In the genomic region with DNA sequence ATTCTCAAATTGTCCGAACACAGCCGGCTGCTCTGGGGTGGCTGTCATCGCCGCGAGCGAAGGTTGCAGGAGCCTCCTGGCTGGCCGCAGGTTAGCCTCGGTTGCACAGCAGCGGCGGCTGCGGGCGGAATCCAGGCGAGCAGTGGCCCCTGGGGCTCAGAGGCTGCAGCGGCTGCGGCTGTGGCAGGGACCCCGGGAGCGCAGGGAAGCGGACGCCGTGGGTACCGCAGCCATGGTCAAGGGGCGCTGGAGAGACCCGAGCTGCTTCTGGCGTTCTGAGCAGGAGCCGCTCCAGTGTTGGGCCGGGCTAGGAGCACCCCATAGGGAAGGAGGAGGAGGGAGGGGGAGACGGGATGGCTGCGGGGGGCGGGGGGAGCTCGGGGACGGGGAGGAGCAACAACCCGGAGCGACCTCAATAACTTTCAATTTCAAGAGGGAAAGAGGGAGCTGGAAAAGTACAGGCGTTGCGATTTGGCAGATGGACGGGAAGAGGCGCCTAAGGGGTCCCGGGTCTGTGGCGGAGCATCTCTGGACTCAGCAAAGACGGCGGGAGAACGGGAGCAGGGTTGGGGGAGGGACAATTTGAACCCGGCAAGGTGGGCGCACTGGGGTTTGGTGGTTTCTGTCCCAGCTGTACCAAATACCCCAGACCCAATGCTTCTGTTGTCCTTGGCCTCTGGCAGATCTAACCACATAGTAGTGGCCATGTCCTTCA, we compare ENCODE assay signal across 8 mouse cellular contexts. TPM values are rescaled to one million over a fixed set of nuclear protein-coding genes. Genes with fewer than 3 reads are reported as not detected.
DNase-seq lines count a peak whose midpoint lies in the region; ATAC-seq and TF ChIP-seq lines count a peak whose summit lies in the region.

A gene (minus strand): TSS at position 322 of the 715 bp plus-strand sequence.

- no peaks in the 10 kb centered on the region for H3K4me1 ChIP-seq in cerebellum, adult 2 months (ENCODE audit: control insufficient read depth, insufficient read depth, low read length)
- peaks cover 8% of the 10 kb centered on the region; the same call in 1 of the 2 replicates for H3K4me1 ChIP-seq in forebrain, postnatal 0 days (ENCODE audit: insufficient read depth)
- H3K4me1 ChIP-seq in hindbrain, embryonic 14.5 days (replicated peaks; ENCODE audit: control insufficient read depth, insufficient read depth, low read length) = peaks cover 21% of the 10 kb centered on the region
- H3K4me1 ChIP-seq in midbrain, embryonic 13.5 days (replicated peaks) = peaks cover 23% of the 10 kb centered on the region
- H3K4me1 ChIP-seq in stomach, postnatal 0 days (replicated peaks; ENCODE audit: control insufficient read depth, insufficient read depth) = no peaks in the 10 kb centered on the region

- H3K9me3 ChIP-seq in forebrain, postnatal 0 days (ENCODE audit: low read length) = no peaks in the 10 kb centered on the region
- no peaks in the 10 kb centered on the region for H3K9me3 ChIP-seq in hindbrain, embryonic 14.5 days (ENCODE audit: control insufficient read depth, low read length)
- no peaks in the 10 kb centered on the region for H3K9me3 ChIP-seq in midbrain, embryonic 13.5 days
- H3K9me3 ChIP-seq in stomach, postnatal 0 days (ENCODE audit: control insufficient read depth, low read length) = no peaks in the 10 kb centered on the region

- intact Hi-C loops in left cerebral cortex, postnatal 36 days (cut with DNase I) = loop anchor here (2.0 to 10.0 kb wide), 4 partner anchors 171 to 1049 kb away; a partner anchor contains a TSS

- no peak for TF ChIP-seq CTCF in cerebellum, adult 2 months (IDR thresholded peaks at IDR 0.05; ENCODE audit: borderline replicate concordance, insufficient read depth, low read depth, low read length)
- TF ChIP-seq CTCF in forebrain, postnatal 0 days (IDR thresholded peaks at IDR 0.05; ENCODE audit: low read depth) = no peak; the same call in 1 of the 2 replicates
- TF ChIP-seq CTCF in stomach, postnatal 0 days (IDR thresholded peaks at IDR 0.05; ENCODE audit: low read depth) = 0 out of 2 replicates have a peak, but pooled peaks have one; percentile 7

- 1% methylated on average over 44 of the region's 44 CpGs for WGBS in cerebellum, adult 2 months
- 1% methylated on average over 44 of the region's 44 CpGs for WGBS in forebrain, postnatal 0 days
- under 1% methylated on average over 41 of the region's 44 CpGs for WGBS in hindbrain, embryonic 14.5 days
- 0% methylated on average over 44 of the region's 44 CpGs for WGBS in midbrain, embryonic 13.5 days
- 1% methylated on average over 41 of the region's 44 CpGs for WGBS in stomach, postnatal 0 days

- peak; percentile 58 for ATAC-seq in forebrain, postnatal 0 days
- peak; percentile 79 for ATAC-seq in hindbrain, embryonic 14.5 days (ENCODE audit: low FRiP score)
- peak; percentile 91 for ATAC-seq in midbrain, embryonic 13.5 days
- ATAC-seq in stomach, postnatal 0 days (ENCODE audit: low FRiP score, low TSS enrichment) = peak; percentile 73; the same call in 1 of the 2 replicates

- H3K27me3 ChIP-seq in cerebellum, adult 2 months (ENCODE audit: control insufficient read depth, insufficient read depth, low read length) = no peaks in the 10 kb centered on the region
- H3K27me3 ChIP-seq in forebrain, postnatal 0 days (ENCODE audit: insufficient read depth, low read length) = peaks cover 9% of the 10 kb centered on the region
- H3K27me3 ChIP-seq in hindbrain, embryonic 14.5 days (ENCODE audit: control insufficient read depth, insufficient read depth, low read length) = peaks cover 34% of the 10 kb centered on the region
- peaks cover 25% of the 10 kb centered on the region for H3K27me3 ChIP-seq in midbrain, embryonic 13.5 days
- H3K27me3 ChIP-seq in stomach, postnatal 0 days (ENCODE audit: control insufficient read depth, insufficient read depth, low read length) = no peaks in the 10 kb centered on the region; the same call in 1 of the 2 replicates

- no peak for TF ChIP-seq EP300 in stomach, postnatal 0 days (optimal IDR thresholded peaks at IDR 0.05)

- H3K27ac ChIP-seq in cerebellum, adult 2 months (ENCODE audit: insufficient read depth, low read length) = no peak within 1 kb of the TSS
- no peak within 1 kb of the TSS for H3K27ac ChIP-seq in forebrain, postnatal 0 days (ENCODE audit: low read depth, low read length)
- no peak within 1 kb of the TSS for H3K27ac ChIP-seq in hindbrain, embryonic 14.5 days
- H3K27ac ChIP-seq in midbrain, embryonic 13.5 days = no peak within 1 kb of the TSS
- peak within 1 kb of the TSS; percentile 35; the same call in 1 of the 2 replicates for H3K27ac ChIP-seq in stomach, postnatal 0 days (replicated peaks)

- peak within 1 kb of the TSS; percentile 61 for H3K4me3 ChIP-seq in cerebellum, adult 2 months (replicated peaks; ENCODE audit: insufficient read depth, low read depth, low read length)
- H3K4me3 ChIP-seq in forebrain, postnatal 0 days (ENCODE audit: low read depth, low read length) = peak within 1 kb of the TSS; percentile 62
- H3K4me3 ChIP-seq in hindbrain, embryonic 14.5 days (replicated peaks; ENCODE audit: low read length) = peak within 1 kb of the TSS; percentile 49
- H3K4me3 ChIP-seq in midbrain, embryonic 13.5 days (replicated peaks) = peak within 1 kb of the TSS; percentile 67
- peak within 1 kb of the TSS; percentile 62 for H3K4me3 ChIP-seq in stomach, postnatal 0 days (ENCODE audit: low read depth, low read length)

- TF ChIP-seq POLR2A in cerebellum, adult 2 months (IDR thresholded peaks at IDR 0.05; ENCODE audit: borderline replicate concordance, insufficient read depth, low read length) = no peak

- peak; percentile 7 for DNase-seq in gastrocnemius, adult 18-20 months (ENCODE audit: low spot score)
- DNase-seq in gastrocnemius, adult 8-10 months (ENCODE audit: low spot score in 2 of 2) = no peak
- peak; percentile 30 to 59 for DNase-seq in cerebellum, adult 2 months
- peak; percentile 50 for DNase-seq in forebrain, postnatal 0 days
- DNase-seq in hindbrain, embryonic 14.5 days (ENCODE audit: low spot score) = peak; percentile 49
- peak; percentile 54 to 72 for DNase-seq in left cerebral cortex, postnatal 36 days (ENCODE audit: low spot score in 2 of 2)
- DNase-seq in stomach, postnatal 0 days (ENCODE audit: low spot score) = peak; percentile 47

- H3K4me2 ChIP-seq in forebrain, postnatal 0 days (ENCODE audit: low read depth) = peak within 1 kb of the TSS; percentile 100
- H3K4me2 ChIP-seq in hindbrain, embryonic 14.5 days (replicated peaks) = peak within 1 kb of the TSS; percentile 91
- H3K4me2 ChIP-seq in midbrain, embryonic 13.5 days (replicated peaks) = peak within 1 kb of the TSS; percentile 99
- H3K4me2 ChIP-seq in stomach, postnatal 0 days (replicated peaks; ENCODE audit: low read depth) = peak within 1 kb of the TSS; percentile 94

- no peaks in the 10 kb centered on the region for H3K36me3 ChIP-seq in forebrain, postnatal 0 days (ENCODE audit: insufficient read depth)
- H3K36me3 ChIP-seq in hindbrain, embryonic 14.5 days (replicated peaks; ENCODE audit: control insufficient read depth, insufficient read depth) = no peaks in the 10 kb centered on the region
- no peaks in the 10 kb centered on the region for H3K36me3 ChIP-seq in midbrain, embryonic 13.5 days
- no peaks in the 10 kb centered on the region for H3K36me3 ChIP-seq in stomach, postnatal 0 days (ENCODE audit: control insufficient read depth, insufficient read depth, low read length)

- peak within 1 kb of the TSS; percentile 61 for H3K9ac ChIP-seq in forebrain, postnatal 0 days
- H3K9ac ChIP-seq in hindbrain, embryonic 14.5 days = peak within 1 kb of the TSS; percentile 58
- peak within 1 kb of the TSS; percentile 61 for H3K9ac ChIP-seq in midbrain, embryonic 13.5 days (replicated peaks)
- H3K9ac ChIP-seq in stomach, postnatal 0 days (ENCODE audit: low read length) = peak within 1 kb of the TSS; percentile 66

RNA-seq across cellular contexts. Expression of the gene that starts here (rescaled TPM):
- total RNA-seq in gastrocnemius, adult 18-20 months (2021) = 1 to 10 TPM; 1.6 to 2.0 TPM
- 1 to 10 TPM; 2.0 to 2.6 (median 2.3) TPM for total RNA-seq in gastrocnemius, adult 8-10 months (2022)
- 2.3 and 2.7 TPM in 2 replicates for polyA plus RNA-seq in cerebellum, adult 2 months (2012; rRNA removed)
- total RNA-seq in forebrain, postnatal 0 days (2014; rRNA removed) = 5.9 TPM in 2 replicates
- polyA plus RNA-seq in forebrain, postnatal 0 days (2015; fragmentation: Nextera tagmentation; extraction: Ambion mirVana) = 6.7 and 8.7 TPM in 2 replicates
- polyA plus RNA-seq in hindbrain, embryonic 14.5 days (2014; fragmentation: Nextera tagmentation; extraction: Ambion mirVana) = 2.4 and 3.2 TPM in 2 replicates
- 10 to 100 TPM; 13.2 to 14.3 TPM for total RNA-seq in left cerebral cortex, postnatal 36 days (2021)
- polyA plus RNA-seq in midbrain, embryonic 13.5 days (2015; fragmentation: Nextera tagmentation; extraction: Ambion mirVana) = 10.7 and 17.9 TPM in 2 replicates
- polyA plus RNA-seq in stomach, postnatal 0 days (2015; fragmentation: Nextera tagmentation; extraction: Ambion mirVana) = 7.6 TPM in 2 replicates

Comparison
In these comparisons a context has a peak if more than half of its experiments do, and no peak if none do; other contexts are left out.
1. DNase-seq: peak in gastrocnemius, adult 18-20 months (single experiment), cerebellum, adult 2 months (2 of 2), forebrain, postnatal 0 days (single experiment), hindbrain, embryonic 14.5 days (single experiment), left cerebral cortex, postnatal 36 days (2 of 2) and stomach, postnatal 0 days (single experiment); none in gastrocnemius, adult 8-10 months (0 of 2).
2. Peak in every context shown above with its lines, with median percentiles within 50 percentile points of each other: H3K4me3 ChIP-seq, ATAC-seq, H3K4me2 ChIP-seq and H3K9ac ChIP-seq.